Mouse (Mus musculus) liver, embryonic 13.5 days (tissue): ENCODE measurements around the gene Efcab6. TPM values are rescaled to one million over a fixed set of nuclear protein-coding genes. Genes with fewer than 3 reads are reported as not detected.

Experiments
- ATAC-seq: fragments of 200-750 bp; cut with Nextera tagmentation; 2 replicates; pipeline ENCODE4 v1.8.0; 2017; ENCODE audit warnings: low read depth, mild to moderate bottlenecking, moderate number of reproducible peaks, moderate library complexity
- DNase-seq: peaks from one replicate; pipeline ENCODE4 v3.0.0; 2022
- H3K27ac ChIP-seq: fragments of 300-500 bp; sonication (generic); 2 replicates; pipeline ENCODE4 v1.5.1; 2015; ENCODE audit warnings: moderate library complexity, mild to moderate bottlenecking, inconsistent platforms
- H3K27me3 ChIP-seq: fragments of 300-500 bp; sonication (generic); 2 replicates; pipeline ENCODE4 v1.6.1; 2015; ENCODE audit warnings: mild to moderate bottlenecking, inconsistent platforms
- H3K36me3 ChIP-seq: fragments of 300-500 bp; sonication (generic); 2 replicates; pipeline ENCODE4 v1.6.1; 2015; ENCODE audit warnings: mild to moderate bottlenecking, inconsistent platforms
- H3K4me1 ChIP-seq: fragments of 300-500 bp; sonication (generic); replicated peaks from 2 replicates; pipeline ENCODE4 v1.6.1; 2015; ENCODE audit warnings: inconsistent platforms
- H3K4me2 ChIP-seq: fragments of 300-500 bp; sonication (generic); 2 replicates; pipeline ENCODE4 v1.6.1; 2015; ENCODE audit warnings: inconsistent platforms, mild to moderate bottlenecking, moderate library complexity
- H3K4me3 ChIP-seq: fragments of 300-500 bp; sonication (generic); replicated peaks from 2 replicates; pipeline ENCODE4 v1.5.1; 2015; ENCODE audit warnings: mild to moderate bottlenecking, inconsistent platforms
- H3K9ac ChIP-seq: fragments of 300-500 bp; sonication (generic); 2 replicates; pipeline ENCODE4 v1.6.1; 2015; ENCODE audit warnings: mild to moderate bottlenecking, inconsistent platforms
- H3K9me3 ChIP-seq: fragments of 300-500 bp; sonication (generic); replicated peaks from 2 replicates; pipeline ENCODE4 v1.6.1; 2016; ENCODE audit warnings: inconsistent platforms
- WGBS: fragments of 180-500 bp; shearing (Covaris S2); methylation state at CpG from one replicate; pipeline ENCODE4 v1.1.7; 2015; ENCODE audit not compliant: insufficient replicate concordance; 5-methylcytosine and 5-hydroxymethylcytosine counted together
- polyA plus RNA-seq: library from polyadenylated mRNA; unstranded; fragments of >200 nt; fragmentation: Nextera tagmentation; extraction: Ambion mirVana; gene quantifications from 2 replicates; pipeline ENCODE4 v1.2.1, GENCODE M21; 2015

Efcab6 gene
- polyA plus RNA-seq, 1 experiment from 2014 or later = not detected

DNA sequence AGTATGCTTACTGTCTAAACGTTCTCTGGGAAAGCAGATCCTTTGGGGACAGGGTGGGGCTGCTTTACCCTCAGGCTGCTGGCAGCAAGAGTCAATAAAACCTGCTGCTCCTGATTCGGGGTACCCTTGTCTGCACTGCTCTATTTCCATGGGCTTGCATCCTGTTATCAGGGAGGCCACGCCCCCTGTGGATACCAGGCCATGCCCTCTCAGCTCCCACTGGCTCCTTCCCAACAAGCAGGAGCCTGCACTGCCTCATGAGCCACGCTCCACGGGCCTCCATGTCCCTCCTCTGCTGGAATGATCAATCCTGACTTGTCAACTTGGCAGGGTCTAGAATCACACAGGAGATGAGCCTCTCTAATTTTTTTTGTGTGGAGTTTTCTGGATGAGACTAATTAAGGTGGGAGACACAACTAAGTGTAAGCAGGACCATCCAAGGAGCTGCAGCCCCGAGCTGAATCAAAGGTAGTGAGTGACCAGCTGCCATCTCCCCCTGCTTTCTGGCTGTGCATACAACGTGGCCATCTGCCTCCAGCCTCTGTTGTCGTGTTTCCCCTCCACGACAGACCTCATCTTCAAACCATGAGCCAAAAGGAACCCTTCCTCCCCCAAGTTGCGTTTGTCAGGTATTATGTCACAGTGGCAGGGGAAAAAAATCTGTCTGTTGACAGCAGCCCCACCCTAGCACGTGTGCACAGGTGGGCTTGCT, 187.9 kb downstream of the Efcab6 start:
- WGBS = 44% methylated on average over 11 of the region's 11 CpGs
- H3K9me3 ChIP-seq = no peaks in the 10 kb centered on the region
- H3K4me1 ChIP-seq = no peaks in the 10 kb centered on the region
- no peaks in the 10 kb centered on the region for H3K27me3 ChIP-seq
- no peak overlapping the region for H3K4me3 ChIP-seq
- H3K9ac ChIP-seq = no peak overlapping the region
- H3K36me3 ChIP-seq = no peaks in the 10 kb centered on the region
- DNase-seq (no peak), ATAC-seq (no peak)
- no peak overlapping the region for H3K4me2 ChIP-seq
- no peak overlapping the region for H3K27ac ChIP-seq

- Histone ChIP-seq H3K4me2 (no peak overlapping the region), H3K4me1 (no peaks in the 10 kb centered on the region), H3K9ac (no peak overlapping the region), H3K36me3 (no peaks in the 10 kb centered on the region), H3K27ac (no peak overlapping the region), H3K27me3 (peaks cover 3% of the 10 kb centered on the region; the same call in 1 of the 2 replicates), H3K9me3 (no peaks in the 10 kb centered on the region), H3K4me3 (no peak overlapping the region)
- ATAC-seq = no peak
- DNase-seq = no peak
- WGBS = 10% methylated on average over 17 of the region's 17 CpGs
Measured at GRCm38 (mm10) chr15:83870936-83871335, 194.2 kb downstream of the Efcab6 start.

GRCm38 (mm10) chr15:83865626-83866025, 199.6 kb downstream of the Efcab6 start:
- Histone ChIP-seq H3K27me3 (no peaks in the 10 kb centered on the region), H3K9ac (no peak overlapping the region), H3K4me3 (no peak overlapping the region), H3K27ac (no peak overlapping the region), H3K4me1 (no peaks in the 10 kb centered on the region), H3K36me3 (no peaks in the 10 kb centered on the region), H3K9me3 (no peaks in the 10 kb centered on the region), H3K4me2 (no peak overlapping the region)
- DNase-seq (no peak), ATAC-seq (no peak)
- WGBS = 72% methylated on average over 5 of the region's 5 CpGs

GRCm38 (mm10) chr15:83857129-83857528, 208.1 kb downstream of the Efcab6 start:
- 13% methylated on average over 8 of the region's 8 CpGs for WGBS
- DNase-seq (no peak), ATAC-seq (no peak)
- H3K27me3 ChIP-seq = no peaks in the 10 kb centered on the region
- no peak overlapping the region for H3K9ac ChIP-seq
- H3K9me3 ChIP-seq = no peaks in the 10 kb centered on the region
- no peak overlapping the region for H3K4me3 ChIP-seq
- no peaks in the 10 kb centered on the region for H3K36me3 ChIP-seq
- H3K4me1 ChIP-seq = no peaks in the 10 kb centered on the region
- no peak overlapping the region for H3K4me2 ChIP-seq
- no peak overlapping the region for H3K27ac ChIP-seq

GRCm38 (mm10) chr15:83853400-83853811, 211.8 kb downstream of the Efcab6 start:
- Histone ChIP-seq H3K27me3 (no peaks in the 10 kb centered on the region), H3K4me3 (no peak overlapping the region), H3K36me3 (no peaks in the 10 kb centered on the region), H3K9ac (no peak overlapping the region), H3K27ac (no peak overlapping the region), H3K9me3 (no peaks in the 10 kb centered on the region), H3K4me1 (no peaks in the 10 kb centered on the region), H3K4me2 (no peak overlapping the region)
- 39% methylated on average over 5 of the region's 5 CpGs for WGBS
- DNase-seq (no peak), ATAC-seq (no peak)

GRCm38 (mm10) chr15:83848193-83848592, 217.0 kb downstream of the Efcab6 start:
- Histone ChIP-seq H3K4me1 (no peaks in the 10 kb centered on the region), H3K27ac (no peak overlapping the region), H3K9ac (no peak overlapping the region), H3K9me3 (no peaks in the 10 kb centered on the region), H3K36me3 (no peaks in the 10 kb centered on the region), H3K27me3 (no peaks in the 10 kb centered on the region), H3K4me3 (no peak overlapping the region), H3K4me2 (no peak overlapping the region)
- no peak for DNase-seq
- 69% methylated on average over 9 of the region's 9 CpGs for WGBS
- ATAC-seq = no peak

DNA sequence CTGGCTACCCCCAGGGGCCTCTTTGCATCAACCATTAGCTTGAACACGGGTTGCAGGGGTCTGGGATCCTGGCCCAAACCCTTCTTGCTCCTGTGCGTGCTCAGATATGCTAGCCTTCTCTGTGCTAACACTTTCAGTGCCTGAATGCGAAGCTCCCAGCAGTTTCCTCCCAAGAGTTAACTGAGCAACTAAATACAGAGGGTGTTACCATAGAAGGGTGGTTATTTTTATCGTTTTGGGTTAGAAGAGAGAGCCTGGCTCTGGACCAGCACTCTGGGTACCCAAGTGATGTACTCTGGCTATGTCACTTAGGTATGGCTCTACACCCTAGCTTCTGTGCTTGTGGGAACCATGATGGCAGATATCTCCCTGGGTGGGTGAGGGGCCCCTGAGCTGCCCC, 217.7 kb downstream of the Efcab6 start:
- Histone ChIP-seq H3K9me3 (no peaks in the 10 kb centered on the region), H3K4me1 (no peaks in the 10 kb centered on the region), H3K9ac (no peak overlapping the region), H3K36me3 (no peaks in the 10 kb centered on the region), H3K4me3 (no peak overlapping the region), H3K27ac (no peak overlapping the region), H3K27me3 (no peaks in the 10 kb centered on the region), H3K4me2 (no peak overlapping the region)
- DNase-seq = no peak
- 56% methylated on average over 4 of the region's 4 CpGs for WGBS
- no peak for ATAC-seq

DNA sequence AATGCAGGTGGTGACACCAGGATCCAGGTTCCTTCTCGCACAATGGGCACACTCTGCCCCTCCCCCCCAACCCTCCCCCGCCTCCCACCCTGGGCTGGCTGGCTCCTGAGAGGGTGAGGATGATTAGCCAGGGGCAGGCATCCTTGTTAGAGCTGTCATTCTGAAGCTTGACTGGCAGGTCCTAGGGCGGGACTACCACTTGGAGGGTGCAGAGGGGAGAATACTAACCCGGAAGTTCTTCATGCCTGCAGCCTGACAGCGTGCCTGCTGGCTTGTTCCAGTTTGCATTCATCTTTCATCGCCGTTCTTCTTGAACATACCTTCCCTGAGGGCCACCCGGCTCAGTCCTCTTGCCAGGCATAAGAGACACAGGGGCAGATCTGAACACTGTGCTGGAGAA, 218.6 kb downstream of the Efcab6 start:
- Histone ChIP-seq H3K27me3 (no peaks in the 10 kb centered on the region), H3K9me3 (no peaks in the 10 kb centered on the region), H3K4me1 (no peaks in the 10 kb centered on the region), H3K36me3 (no peaks in the 10 kb centered on the region), H3K9ac (no peak overlapping the region), H3K27ac (no peak overlapping the region), H3K4me2 (no peak overlapping the region), H3K4me3 (no peak overlapping the region)
- no peak for ATAC-seq
- WGBS = 38% methylated on average over 8 of the region's 8 CpGs
- no peak for DNase-seq

DNA sequence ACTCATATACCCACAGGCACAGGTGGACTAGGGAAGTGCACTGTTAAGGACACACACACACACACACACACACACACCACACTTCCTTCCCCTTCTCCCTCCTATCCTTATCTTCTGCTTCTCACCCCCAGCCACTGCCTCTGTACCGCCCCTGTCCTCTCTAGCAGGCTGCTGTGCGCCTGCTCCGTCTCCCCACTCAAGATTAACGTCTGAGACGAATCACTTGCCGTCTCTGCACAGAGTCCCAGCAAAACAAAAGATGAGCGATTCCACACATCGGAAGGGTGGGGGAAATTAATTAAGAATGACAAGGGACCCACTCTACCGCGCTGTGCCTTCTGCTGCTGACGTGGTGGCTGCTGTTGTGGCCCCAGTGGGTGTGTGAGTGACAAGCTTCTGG, 219.4 kb downstream of the Efcab6 start:
- Histone ChIP-seq H3K9me3 (no peaks in the 10 kb centered on the region), H3K4me2 (no peak overlapping the region), H3K4me3 (no peak overlapping the region), H3K27ac (no peak overlapping the region), H3K4me1 (no peaks in the 10 kb centered on the region), H3K9ac (no peak overlapping the region), H3K36me3 (no peaks in the 10 kb centered on the region), H3K27me3 (no peaks in the 10 kb centered on the region)
- ATAC-seq (no peak), DNase-seq (no peak)
- WGBS = 30% methylated on average over 11 of the region's 11 CpGs

DNA sequence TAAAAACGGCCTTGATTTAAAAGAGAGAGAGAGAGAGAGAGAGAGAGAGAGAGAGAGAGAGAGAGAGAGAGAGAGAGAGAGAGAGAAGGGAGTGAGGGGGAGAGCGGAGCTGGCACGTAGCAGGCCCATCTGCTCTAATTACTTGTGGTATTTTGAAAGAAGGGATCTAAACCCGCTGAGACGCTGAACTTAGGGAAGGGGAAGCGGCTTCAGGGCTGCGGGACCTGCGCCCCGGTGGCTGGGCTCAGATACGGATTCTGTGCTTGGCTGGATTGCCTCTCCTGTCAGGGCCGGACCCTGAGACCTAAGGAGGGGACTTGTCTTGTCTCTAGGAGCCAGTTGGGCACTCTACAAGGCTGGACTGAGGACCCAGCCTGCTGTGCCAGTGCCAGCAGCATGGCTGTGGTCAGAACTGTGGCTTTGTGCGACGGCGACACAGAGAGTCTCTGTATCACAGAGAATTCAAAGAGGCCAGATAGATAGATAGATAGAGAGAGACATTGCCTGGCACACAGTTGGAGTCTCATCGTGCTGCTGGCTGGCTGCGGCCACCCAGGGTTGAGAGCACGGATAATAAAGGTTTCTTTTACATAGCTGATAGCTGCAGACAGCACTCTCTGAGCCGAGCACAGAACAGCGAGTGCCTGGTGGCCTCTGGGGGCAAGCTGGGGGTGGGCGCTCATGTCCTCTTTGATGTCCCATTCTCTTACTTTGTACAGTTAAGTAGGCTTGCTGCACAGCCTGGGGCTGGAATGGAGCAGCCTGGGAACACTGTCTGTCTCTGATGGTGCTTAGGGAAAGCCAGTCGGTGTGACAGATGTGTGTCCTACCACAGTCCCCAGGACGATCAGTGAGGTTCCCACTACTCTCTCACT, 222.0 kb downstream of the Efcab6 start:
- no peak overlapping the region for H3K9ac ChIP-seq
- no peak overlapping the region for H3K27ac ChIP-seq
- no peaks in the 10 kb centered on the region for H3K27me3 ChIP-seq
- DNase-seq (no peak), ATAC-seq (no peak)
- H3K4me3 ChIP-seq = no peak overlapping the region
- H3K9me3 ChIP-seq = no peaks in the 10 kb centered on the region
- 51% methylated on average over 22 of the region's 22 CpGs for WGBS
- no peaks in the 10 kb centered on the region for H3K36me3 ChIP-seq
- no peaks in the 10 kb centered on the region for H3K4me1 ChIP-seq
- no peak overlapping the region for H3K4me2 ChIP-seq

DNA sequence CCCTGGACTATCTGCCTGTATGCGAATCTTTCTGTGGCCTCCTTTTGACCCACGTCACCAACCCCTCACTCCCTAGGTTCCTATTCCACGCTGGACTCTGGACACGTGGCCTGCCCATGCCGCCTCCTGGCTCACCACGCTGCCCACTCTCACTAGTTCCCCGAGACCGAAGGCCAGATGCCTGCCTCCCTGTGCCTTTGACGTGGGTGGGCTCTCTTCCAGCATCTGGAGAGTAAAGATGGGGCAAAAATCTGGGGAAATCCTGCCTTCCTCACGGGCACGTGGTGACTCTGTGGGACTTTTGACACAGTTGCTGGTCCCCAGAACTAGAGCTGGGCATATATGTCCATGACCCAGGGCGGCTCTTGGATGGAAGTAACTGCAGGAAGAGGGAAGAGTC, 222.8 kb downstream of the Efcab6 start:
- no peak overlapping the region for H3K4me3 ChIP-seq
- no peak for ATAC-seq
- no peak overlapping the region for H3K4me2 ChIP-seq
- no peaks in the 10 kb centered on the region for H3K27me3 ChIP-seq
- 61% methylated on average over 12 of the region's 12 CpGs for WGBS
- no peaks in the 10 kb centered on the region for H3K9me3 ChIP-seq
- DNase-seq = no peak
- no peaks in the 10 kb centered on the region for H3K4me1 ChIP-seq
- no peaks in the 10 kb centered on the region for H3K36me3 ChIP-seq
- no peak overlapping the region for H3K27ac ChIP-seq
- H3K9ac ChIP-seq = no peak overlapping the region
